Mouse (Mus musculus) fibroblast of lung, adult 2 months (primary cell): ENCODE measurements around the gene Atg7.

Source experiments
- DNase-seq: peaks from one replicate; pipeline ENCODE4 v3.0.0-alpha.2; 2011; ENCODE audit warnings: low read depth

The Atg7 gene

GRCm38 (mm10) chr6:114855644-114856043 lies 212.7 kb downstream of the Atg7 start:
- DNase-seq, result no peak

- no peak for DNase-seq
Observed at GRCm38 (mm10) chr6:114856501-114856900, 213.6 kb downstream of the Atg7 start.

DNA sequence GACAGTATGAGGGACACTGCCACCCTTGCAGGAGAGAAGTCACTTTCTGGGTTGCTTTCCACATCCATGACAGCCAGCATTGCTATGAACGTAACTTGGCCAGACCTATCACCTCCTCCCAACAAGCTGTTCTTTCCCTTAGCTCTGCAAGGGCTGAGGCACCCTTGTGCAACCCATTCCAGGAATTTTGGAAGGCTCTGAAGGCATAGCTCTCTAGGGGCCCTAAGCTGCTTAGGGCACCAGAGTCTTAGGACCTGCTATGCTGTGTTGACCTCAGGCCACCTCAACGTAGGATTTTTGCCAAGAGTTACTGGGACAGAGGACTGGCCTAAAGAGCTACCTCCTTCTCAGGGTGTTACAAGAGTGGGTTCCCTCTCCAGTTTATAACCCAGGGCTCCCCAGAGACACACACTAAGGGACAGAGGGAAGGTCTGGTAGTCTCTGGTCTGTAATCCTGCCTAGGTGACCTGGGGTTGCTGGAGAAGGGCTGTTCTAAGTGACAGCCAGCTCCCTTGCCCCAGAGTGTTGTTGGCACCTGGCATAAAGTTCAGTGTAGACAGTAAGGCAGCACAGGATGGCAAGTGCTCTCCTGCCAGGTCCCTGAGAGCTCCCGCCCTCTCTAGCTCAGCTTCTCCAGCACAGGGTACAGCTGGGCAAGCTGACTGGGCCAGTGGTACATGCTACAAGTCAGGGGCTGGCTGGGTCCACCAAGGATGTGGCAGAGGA lies 215.3 kb downstream of the Atg7 start:
- DNase-seq, result no peak

DNA sequence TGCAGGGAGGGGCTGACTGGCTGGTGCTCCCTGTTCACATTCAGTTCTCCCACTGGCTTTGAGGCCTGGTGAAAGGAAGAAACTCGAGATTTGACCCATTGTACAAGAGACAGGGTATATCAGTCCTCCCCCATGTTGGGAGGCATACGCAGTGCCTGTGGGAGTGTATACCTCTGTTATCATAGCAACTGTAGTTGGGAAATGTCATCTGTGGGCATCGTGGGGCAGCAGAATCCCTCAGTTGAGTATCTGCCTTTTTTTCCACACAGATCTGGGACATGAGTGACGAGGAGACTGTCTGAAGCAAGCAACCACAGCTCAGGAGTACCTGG lies 215.8 kb downstream of the Atg7 start:
- DNase-seq, result no peak

GRCm38 (mm10) chr6:114860677-114861568 lies 218.0 kb downstream of the Atg7 start:
- DNase-seq, result peak; percentile 88

- DNase-seq, result no peak
Observed at GRCm38 (mm10) chr6:114861591-114861990, 218.7 kb downstream of the Atg7 start.

DNA sequence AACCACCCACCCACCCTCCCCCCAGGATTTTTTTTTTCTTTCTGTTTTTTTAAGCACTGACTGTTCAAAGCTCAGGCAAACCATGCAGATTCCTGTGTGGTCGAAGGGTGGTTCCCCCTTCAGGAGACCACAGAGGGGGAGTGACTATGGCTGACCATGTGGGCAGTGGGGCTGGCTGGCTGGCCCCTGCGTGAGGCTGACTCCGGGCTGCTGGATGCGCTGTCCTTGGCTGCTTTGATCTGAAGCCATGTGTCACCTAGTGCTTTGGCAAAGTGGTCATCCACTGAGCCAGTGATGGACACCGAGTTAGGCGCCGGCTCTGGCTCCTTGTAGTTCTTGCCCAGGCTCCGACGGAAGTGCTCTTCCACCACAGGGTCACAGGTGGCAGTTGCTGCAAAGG lies 219.1 kb downstream of the Atg7 start:
- DNase-seq, result no peak

DNA sequence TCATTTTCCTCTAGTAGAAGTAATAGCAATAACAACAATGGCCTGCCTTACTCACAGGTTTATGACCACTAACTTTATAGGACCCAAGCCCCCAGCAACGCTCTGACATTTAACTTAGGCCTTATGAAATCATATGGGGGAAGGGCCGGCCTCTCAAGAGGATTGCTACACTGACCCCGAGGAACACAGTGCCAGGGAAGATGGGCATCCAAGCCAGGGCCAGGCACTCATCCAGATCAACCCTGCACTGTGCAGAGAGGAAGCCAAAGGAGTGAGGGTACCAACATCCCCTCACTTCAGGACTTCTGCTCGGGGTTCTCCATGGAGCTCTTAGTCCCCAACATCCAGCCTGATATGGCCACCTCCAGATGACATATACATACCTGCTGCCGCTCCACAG lies 220.6 kb downstream of the Atg7 start:
- no peak for DNase-seq

GRCm38 (mm10) chr6:114864421-114864820 lies 221.5 kb downstream of the Atg7 start:
- no peak for DNase-seq

- peak; percentile 73 for DNase-seq
Observed at GRCm38 (mm10) chr6:114866078-114866477, 223.2 kb downstream of the Atg7 start.

- DNase-seq, result no peak
Observed at GRCm38 (mm10) chr6:114866619-114867018, 223.7 kb downstream of the Atg7 start.

GRCm38 (mm10) chr6:114868656-114869055 lies 225.8 kb downstream of the Atg7 start:
- DNase-seq, result no peak

- DNase-seq, result no peak
Observed at GRCm38 (mm10) chr6:114869501-114870076, 226.7 kb downstream of the Atg7 start.

GRCm38 (mm10) chr6:114871010-114871660 lies 228.2 kb downstream of the Atg7 start:
- no peak for DNase-seq

GRCm38 (mm10) chr6:114873808-114874137 lies 230.9 kb downstream of the Atg7 start:
- DNase-seq, result no peak

DNA sequence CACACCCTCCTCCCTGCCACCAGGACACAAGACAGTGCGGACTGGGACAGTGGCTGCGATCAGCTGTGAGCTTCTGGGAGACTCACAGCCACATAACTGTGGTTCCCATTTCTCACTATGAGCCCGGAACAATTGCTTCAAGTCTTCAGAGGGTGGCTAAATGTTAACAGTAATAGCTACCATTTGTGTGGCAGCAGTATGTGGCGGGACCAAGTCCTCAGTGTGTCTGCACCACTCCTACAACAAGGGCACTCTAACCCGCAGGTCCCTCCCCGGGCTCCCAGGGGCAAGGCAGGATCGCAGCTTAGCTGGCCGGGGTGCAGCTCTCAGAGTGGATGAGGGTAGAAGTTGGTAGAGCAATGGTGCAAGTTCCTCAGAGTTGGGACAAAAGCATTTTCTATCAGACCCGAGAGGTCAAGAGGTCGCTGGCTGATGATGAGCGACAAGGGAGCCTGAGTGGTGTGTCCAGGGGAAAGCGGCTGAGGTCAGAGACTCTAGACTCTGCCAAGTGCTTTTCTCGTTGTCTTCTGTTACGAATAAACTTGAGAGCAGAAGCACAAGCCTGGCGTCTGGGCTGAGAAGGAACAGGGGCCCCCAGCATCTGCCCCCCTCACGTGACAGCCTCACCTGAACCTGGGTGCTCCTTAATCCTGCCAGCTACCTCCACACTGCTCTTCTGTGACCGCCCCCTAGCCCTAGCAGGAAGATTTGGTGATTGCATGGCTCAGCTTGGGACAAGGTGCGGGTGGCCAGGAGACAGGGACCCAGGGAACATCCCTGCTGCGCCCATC lies 231.4 kb downstream of the Atg7 start:
- no peak for DNase-seq

GRCm38 (mm10) chr6:114875018-114875558 lies 232.2 kb downstream of the Atg7 start:
- peak; percentile 86 for DNase-seq

DNA sequence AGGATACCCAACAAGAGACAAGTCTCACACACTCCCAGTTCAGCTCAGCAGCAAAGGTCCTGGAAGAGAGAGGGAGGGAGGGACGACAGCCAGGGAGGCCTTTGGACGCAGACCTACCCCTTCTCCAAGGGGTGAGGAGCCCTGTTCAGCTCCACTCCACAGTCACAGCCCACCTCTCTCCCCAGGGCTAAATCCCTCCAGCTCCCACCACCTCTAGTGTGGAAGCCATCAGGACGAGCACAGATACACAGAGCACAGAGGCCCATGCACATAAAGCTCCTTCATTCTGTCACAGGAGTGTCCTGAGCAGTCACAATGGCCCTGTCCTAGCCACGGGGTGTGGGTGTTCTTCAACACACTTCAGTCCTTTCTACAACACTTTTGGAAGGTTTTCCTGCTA lies 233.1 kb downstream of the Atg7 start:
- no peak for DNase-seq

DNA sequence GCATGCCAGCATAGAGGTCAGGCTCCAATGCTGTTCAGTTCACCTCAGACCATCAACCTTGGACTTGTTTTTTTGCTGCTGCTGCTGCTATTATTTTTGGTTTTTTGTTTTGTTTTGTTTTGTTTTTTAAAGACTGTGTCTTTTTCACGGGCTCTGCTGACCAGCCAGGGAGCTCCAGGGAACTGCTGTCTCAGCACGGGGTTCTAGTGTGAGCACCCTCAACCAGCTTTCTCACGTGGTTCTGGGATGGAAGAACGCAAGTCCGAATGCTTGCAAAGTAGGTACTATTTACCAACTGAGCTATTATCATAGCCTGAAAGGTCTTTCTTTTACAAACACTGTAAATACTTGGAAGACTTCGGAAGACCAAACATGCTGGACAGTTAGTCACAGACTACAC lies 233.6 kb downstream of the Atg7 start:
- no peak for DNase-seq

DNA sequence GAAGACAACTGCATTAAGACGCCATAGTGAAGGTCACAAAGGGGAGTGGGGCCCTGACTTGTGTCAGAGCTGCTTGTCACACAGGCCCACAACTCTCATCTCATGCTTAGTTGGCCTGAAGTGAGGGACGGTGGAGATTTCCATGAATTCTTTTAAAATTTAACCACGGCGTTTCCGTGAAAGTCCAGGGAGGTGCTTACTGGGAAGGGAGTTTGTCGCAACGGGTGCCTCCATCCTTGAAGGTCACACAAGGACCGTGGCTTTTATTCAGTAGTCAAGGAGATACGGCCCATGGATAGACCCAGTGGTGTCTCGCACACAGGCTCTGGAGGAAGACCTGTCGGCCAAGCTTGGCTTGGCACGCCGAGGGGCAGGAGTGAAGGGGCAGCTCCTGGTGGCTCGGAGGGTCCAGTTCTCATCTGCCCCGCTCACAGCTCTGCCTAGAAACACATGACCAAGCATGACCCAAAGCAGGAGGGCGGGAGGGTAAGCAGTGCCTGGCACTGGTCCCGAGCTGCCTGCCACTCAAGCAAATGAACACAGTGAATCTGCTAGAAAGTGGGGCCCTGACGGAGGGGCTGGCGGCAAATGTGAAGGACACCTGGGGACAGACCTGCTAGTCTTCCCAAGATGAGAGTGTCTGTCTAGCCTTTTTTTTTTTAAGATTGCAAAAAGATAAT lies 236.1 kb downstream of the Atg7 start:
- DNase-seq, result no peak

DNA sequence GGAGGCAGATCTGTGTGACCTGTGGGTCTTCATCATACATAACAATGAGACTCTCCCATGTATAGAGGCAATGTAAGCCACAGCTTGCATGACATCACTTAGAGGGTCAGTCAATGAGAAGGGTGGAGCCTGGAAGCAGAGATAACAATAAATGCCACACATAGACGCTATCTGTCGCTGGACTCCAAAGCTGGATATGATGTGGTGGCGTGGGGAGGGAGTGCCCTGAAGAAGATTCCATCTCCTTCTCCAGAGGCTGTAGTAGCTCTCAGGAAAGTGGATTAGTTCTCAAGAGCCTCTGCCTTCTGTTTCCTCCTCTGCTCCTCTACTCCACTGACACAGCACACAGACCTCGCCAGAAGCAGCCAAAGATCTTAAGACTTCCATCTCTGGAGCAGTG lies 237.9 kb downstream of the Atg7 start:
- DNase-seq, result no peak
